Mouse (Mus musculus) bone marrow, adult 2 months (tissue): ENCODE results near the gene Kcnc1. TPM values are rescaled to one million over a fixed set of nuclear protein-coding genes. Genes with fewer than 3 reads are reported as not detected.

Experiments used
- H3K27ac ChIP-seq: fragments of 200-500 bp; 2 replicates; pipeline ENCODE4 v1.5.1; 2012; ENCODE audit warnings: low read depth, mild to moderate bottlenecking, control low read depth, inconsistent platforms, low read length; ENCODE audit not compliant: control insufficient read depth, poor library complexity, insufficient read depth
- H3K4me1 ChIP-seq: fragments of 200-500 bp; 2 replicates; pipeline ENCODE4 v1.6.1; 2011; ENCODE audit warnings: low read length; ENCODE audit not compliant: control insufficient read depth, insufficient read depth
- H3K4me3 ChIP-seq: fragments of 200-500 bp; replicated peaks from 2 replicates; pipeline ENCODE3; 2011; ENCODE audit warnings: mild to moderate bottlenecking, low read depth, low read length, control low read depth; ENCODE audit not compliant: control insufficient read depth
- CTCF ChIP-seq: fragments of 200-500 bp; IDR thresholded peaks from 2 replicates; pipeline ENCODE4 v1.5.1; 2011; ENCODE audit warnings: low read length, control low read depth; ENCODE audit not compliant: control insufficient read depth, insufficient read depth
- POLR2A ChIP-seq: fragments of 200-500 bp; IDR thresholded peaks from 2 replicates; pipeline ENCODE4 v1.6.1; 2011; ENCODE audit warnings: low read depth, mild to moderate bottlenecking, control low read depth, low read length, borderline replicate concordance; ENCODE audit not compliant: control insufficient read depth
- WGBS: fragments of 180-500 bp; shearing (Covaris S2); methylation state at CpG from one replicate; pipeline ENCODE4 v1.1.7; 2018; 5-methylcytosine and 5-hydroxymethylcytosine counted together
- polyA plus RNA-seq: library from polyadenylated mRNA; stranded (reverse); fragments of >200 nt; gene quantifications from 2 replicates; pipeline ENCODE4 v1.2.4, GENCODE M21; 2011; ENCODE audit warnings: low replicate concordance; ENCODE audit not compliant: missing spikeins, insufficient read depth, insufficient read length

Kcnc1 gene
- polyA plus RNA-seq, 1 experiment: 0.25 TPM

- no peak for TF ChIP-seq CTCF
- no peaks in the 10 kb centered on the region for H3K4me1 ChIP-seq
- no peak overlapping the region for H3K27ac ChIP-seq
- WGBS: 88% methylated on average over 3 of the region's 3 CpGs
- no peak overlapping the region for H3K4me3 ChIP-seq
Observed at GRCm38 (mm10) chr7:46477456-46477855, 81.2 kb downstream of the Kcnc1 start.

GRCm38 (mm10) chr7:46479793-46480192 is 83.5 kb downstream of the Kcnc1 start:
- H3K4me3 ChIP-seq: no peak overlapping the region
- TF ChIP-seq POLR2A: no peak
- H3K27ac ChIP-seq: no peak overlapping the region
- no peaks in the 10 kb centered on the region for H3K4me1 ChIP-seq
- WGBS: 86% methylated on average over 6 of the region's 6 CpGs

GRCm38 (mm10) chr7:46482099-46482531 is 85.8 kb downstream of the Kcnc1 start:
- TF ChIP-seq POLR2A (no peak), CTCF (no peak)
- WGBS: 69% methylated on average over 2 of the region's 2 CpGs
- H3K4me1 ChIP-seq: no peaks in the 10 kb centered on the region

GRCm38 (mm10) chr7:46483050-46483449 is 86.8 kb downstream of the Kcnc1 start:
- no peak overlapping the region for H3K27ac ChIP-seq
- TF ChIP-seq POLR2A (no peak), CTCF (no peak)
- no peaks in the 10 kb centered on the region for H3K4me1 ChIP-seq
- WGBS: 87% methylated on average over 10 of the region's 10 CpGs
- no peak overlapping the region for H3K4me3 ChIP-seq

More at GRCm38 (mm10) chr7:46482099-46482531, 85.8 kb downstream of the Kcnc1 start:
- H3K4me3 ChIP-seq: no peak overlapping the region
- H3K27ac ChIP-seq: no peak overlapping the region

- 78% methylated on average over 6 of the region's 6 CpGs for WGBS
- Histone ChIP-seq H3K27ac (no peak overlapping the region), H3K4me1 (no peaks in the 10 kb centered on the region), H3K4me3 (no peak overlapping the region)
- TF ChIP-seq CTCF (no peak), POLR2A (no peak)
Observed at GRCm38 (mm10) chr7:46484223-46484622, 87.9 kb downstream of the Kcnc1 start.

GRCm38 (mm10) chr7:46486761-46487160 is 90.5 kb downstream of the Kcnc1 start:
- Histone ChIP-seq H3K4me1 (no peaks in the 10 kb centered on the region), H3K27ac (no peak overlapping the region), H3K4me3 (no peak overlapping the region)
- 74% methylated on average over 5 of the region's 5 CpGs for WGBS
- TF ChIP-seq POLR2A: no peak
- TF ChIP-seq CTCF: no peak

- Histone ChIP-seq H3K4me1 (no peaks in the 10 kb centered on the region), H3K27ac (no peak overlapping the region), H3K4me3 (no peak overlapping the region)
- 75% methylated on average over 4 of the region's 4 CpGs for WGBS
- TF ChIP-seq POLR2A: no peak
- TF ChIP-seq CTCF: no peak
Observed at GRCm38 (mm10) chr7:46487354-46487753, 91.1 kb downstream of the Kcnc1 start.

Other genes with a start within 250 kb of the Kcnc1 start
- not detected in 2 replicates for gene Abcc8, start 216.5 kb upstream of the Kcnc1 start, polyA plus RNA-seq
- not detected in 2 replicates for gene Ush1c, start 158.0 kb upstream of the Kcnc1 start, polyA plus RNA-seq
- gene Otog, start 155.5 kb upstream of the Kcnc1 start, polyA plus RNA-seq: not detected in 2 replicates
- gene Myod1, start 20.0 kb upstream of the Kcnc1 start, polyA plus RNA-seq: not detected in 2 replicates
- gene Sergef, start 243.3 kb downstream of the Kcnc1 start, polyA plus RNA-seq: 2.7 and 6.5 TPM in 2 replicates